Mouse (Mus musculus) bone marrow, adult 2 months (tissue): Measurements from ENCODE around the gene Mum1.

Source experiments
- CTCF ChIP-seq: fragments of 200-500 bp; IDR thresholded peaks from 2 replicates; pipeline ENCODE4 v1.5.1; 2011; ENCODE audit warnings: low read length, control low read depth; ENCODE audit not compliant: control insufficient read depth, insufficient read depth
- POLR2A ChIP-seq: fragments of 200-500 bp; IDR thresholded peaks from 2 replicates; pipeline ENCODE4 v1.6.1; 2011; ENCODE audit warnings: low read depth, mild to moderate bottlenecking, control low read depth, low read length, borderline replicate concordance; ENCODE audit not compliant: control insufficient read depth

DNA sequence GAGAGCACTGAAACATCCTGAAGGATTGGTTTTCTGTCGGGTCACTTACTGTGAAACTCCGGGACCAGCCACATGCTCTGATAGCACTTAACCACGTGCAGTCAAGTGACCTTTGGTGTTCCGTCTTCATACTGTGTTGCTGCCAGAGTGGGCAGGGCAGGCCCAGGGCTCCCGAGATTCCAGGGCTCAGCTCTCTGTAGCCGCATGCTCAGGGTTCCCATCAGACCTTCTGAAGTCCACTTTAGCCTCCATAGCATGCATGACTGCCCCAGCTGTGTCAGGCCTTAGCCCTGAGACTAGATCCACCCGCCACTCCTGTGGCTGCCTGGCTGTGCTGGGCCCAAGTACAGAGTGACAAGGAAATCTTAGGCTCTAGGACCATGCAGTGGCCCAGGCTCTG is 55.1 kb downstream of the Mum1 start:
- no peak for TF ChIP-seq CTCF
- TF ChIP-seq POLR2A, result no peak
